Mouse (Mus musculus): ENCODE measurements around the gene Lmtk3. TPM values are rescaled to one million over a fixed set of nuclear protein-coding genes. Genes with fewer than 3 reads are reported as not detected.
A peak's percentile ranks its signal among the peaks of the same experiment; 100 is the strongest.

The Lmtk3 gene
- total and polyA plus RNA-seq, 3 experiments: 0.19 to 0.34 (median 0.30) TPM

DNA sequence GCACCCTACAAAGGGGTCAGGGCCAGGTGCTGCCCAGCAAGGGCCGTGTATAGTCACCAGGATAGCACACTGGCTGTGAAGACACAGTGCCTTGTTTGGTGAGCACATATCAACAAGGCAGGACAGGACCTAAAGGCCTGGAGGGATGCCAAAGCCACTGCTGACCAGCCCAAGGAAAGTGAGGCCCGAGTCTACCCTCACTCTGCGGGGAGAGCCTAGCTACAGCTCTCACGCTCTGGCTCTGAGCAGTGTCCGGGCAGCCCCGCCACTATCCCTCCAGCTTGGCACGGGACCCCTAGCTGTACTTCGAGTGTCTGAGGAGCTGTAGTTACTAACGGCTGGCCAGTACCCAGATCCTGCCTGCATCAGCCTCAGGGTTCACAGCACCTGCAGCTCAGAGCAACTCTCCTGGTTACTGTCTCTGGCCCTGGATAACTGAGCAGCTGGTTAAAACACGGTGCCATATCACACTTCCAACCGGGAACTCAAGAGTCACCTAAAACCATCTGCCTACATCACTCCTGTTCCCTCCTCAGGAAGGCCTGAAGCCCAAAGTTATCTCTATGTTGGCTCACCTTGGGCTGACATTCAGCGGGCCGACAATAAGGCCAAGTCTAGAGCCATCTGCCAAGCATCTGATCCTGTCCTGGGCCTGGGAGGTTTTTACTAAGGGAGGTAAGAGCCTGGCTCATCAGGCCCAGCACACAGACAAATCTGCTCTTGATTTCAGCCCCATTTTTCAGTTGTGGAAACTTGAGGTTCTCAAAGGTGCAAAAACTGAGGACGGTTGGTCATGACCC is 25.9 kb downstream of the Lmtk3 start:
- Histone ChIP-seq H3K79me2 (replicated peaks; ENCODE audit: control insufficient read depth, extremely low read depth, insufficient read depth, poor library complexity, severe bottlenecking) (peaks cover 13% of the 10 kb centered on the region), H3K9me3 (replicated peaks; ENCODE audit: low read length) (no peaks in the 10 kb centered on the region), H3K27ac (ENCODE audit: insufficient read depth, low read depth) (no peak overlapping the region), H3K4me2 (ENCODE audit: insufficient read depth, low read depth, poor library complexity, severe bottlenecking) (no peak overlapping the region), H3K4me3 (replicated peaks in 1 of 3; ENCODE audit: low read depth in 2 of 3, low read length in 2 of 3, poor library complexity in 1 of 3) (no peak overlapping the region), H3K4me1 (ENCODE audit: control insufficient read depth in 1 of 2, insufficient read depth in 2 of 2) (peaks cover 3 to 16% of the 10 kb centered on the region in 2 experiments; a peak in 3 of 4 replicates), H3K36me3 (replicated peaks in 1 of 2; ENCODE audit: control insufficient read depth in 1 of 2, insufficient read depth in 1 of 2, low read length in 1 of 2) (peaks cover 59 to 72% of the 10 kb centered on the region in 2 experiments), H3K27me3 (replicated peaks) (no peaks in the 10 kb centered on the region), H3K9ac (ENCODE audit: insufficient read depth, low read depth) (no peak overlapping the region)
- in situ Hi-C loops (cut with MboI; ENCODE audit: low pct_ligation_motif_present, low pct_unique_long_range_greater_than_20kb, low sequenced_read_pairs) (no loop called here), dilution Hi-C loops (cut with MboI; ENCODE audit: extremely low pct_ligation_motif_present, extremely low pct_unique_long_range_greater_than_20kb, low sequenced_read_pairs) (no loop called here)
- DNase-seq (ENCODE audit: extremely low read depth): no peak
- TF ChIP-seq SMC3 (IDR thresholded peaks at IDR 0.05; ENCODE audit: low read depth, low read length) (no peak), NELFE (IDR thresholded peaks at IDR 0.05; ENCODE audit: low read depth, low read length) (no peak), ZC3H11A (IDR thresholded peaks at IDR 0.05; ENCODE audit: low read depth, low read length) (no peak), MYC (IDR thresholded peaks at IDR 0.05; ENCODE audit: low read depth, low read length) (no peak), SIN3A (IDR thresholded peaks at IDR 0.05; ENCODE audit: low read length) (no peak), KAT2A (IDR thresholded peaks at IDR 0.05; ENCODE audit: insufficient replicate concordance, low read length) (no peak), TBP (conservative IDR thresholded peaks at IDR 0.05; ENCODE audit: low read depth, low read length) (no peak), CHD2 (IDR thresholded peaks at IDR 0.05; ENCODE audit: low read length) (no peak), RAD21 (IDR thresholded peaks at IDR 0.05; ENCODE audit: low read depth, low read length) (no peak)

DNA sequence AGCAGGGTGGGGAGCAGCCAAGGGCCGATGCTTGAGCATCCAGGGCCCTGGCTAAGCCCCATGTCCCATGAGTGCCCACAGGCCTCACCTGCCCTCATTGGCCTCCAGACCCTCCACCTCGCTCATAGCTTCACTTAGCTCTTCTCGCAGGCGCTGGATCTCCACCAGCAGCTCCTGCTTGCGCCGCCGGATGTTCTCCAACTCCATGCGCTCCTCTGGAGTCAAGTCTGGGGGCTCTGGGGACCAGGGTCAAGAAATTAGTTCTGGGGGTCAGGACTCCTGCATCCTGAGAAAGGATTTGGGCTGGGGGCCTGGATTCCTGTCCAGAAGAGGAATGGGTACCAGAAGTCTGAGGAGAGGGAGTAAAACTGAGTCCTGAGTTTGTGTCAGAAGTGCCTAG is 29.4 kb downstream of the Lmtk3 start:
- H3K27me3 ChIP-seq (replicated peaks): no peaks in the 10 kb centered on the region
- TF ChIP-seq CHD1 (IDR thresholded peaks at IDR 0.05; ENCODE audit: low read depth, low read length): no peak
- no peak for TF ChIP-seq E2F4 (IDR thresholded peaks at IDR 0.05; ENCODE audit: insufficient replicate concordance, low read depth, low read length)
- no peak for TF ChIP-seq NELFE (IDR thresholded peaks at IDR 0.05; ENCODE audit: low read depth, low read length)
- TF ChIP-seq ELF1 (IDR thresholded peaks at IDR 0.05; ENCODE audit: low read depth, low read length): no peak
- no peak for TF ChIP-seq TCF12 (IDR thresholded peaks at IDR 0.05; ENCODE audit: low read depth, low read length)
- TF ChIP-seq MYC (IDR thresholded peaks at IDR 0.05; ENCODE audit: low read depth, low read length): no peak
- no peak for TF ChIP-seq USF2 (conservative IDR thresholded peaks at IDR 0.05; ENCODE audit: low read depth, low read length)
- peaks cover 3 to 28% of the 10 kb centered on the region in 2 experiments; a peak in 3 of 4 replicates for H3K4me1 ChIP-seq (ENCODE audit: control insufficient read depth in 1 of 2, insufficient read depth in 2 of 2)
- peaks cover 13% of the 10 kb centered on the region for H3K79me2 ChIP-seq (replicated peaks; ENCODE audit: control insufficient read depth, extremely low read depth, insufficient read depth, poor library complexity, severe bottlenecking)
- H3K9ac ChIP-seq (ENCODE audit: insufficient read depth, low read depth): peak overlapping the region; percentile 100
- peak overlapping the region; percentile 54 for H3K4me2 ChIP-seq (ENCODE audit: insufficient read depth, low read depth, poor library complexity, severe bottlenecking)
- dilution Hi-C loops (cut with MboI; ENCODE audit: extremely low pct_ligation_motif_present, extremely low pct_unique_long_range_greater_than_20kb, low sequenced_read_pairs): no loop called here
- peaks cover 50 to 59% of the 10 kb centered on the region in 2 experiments for H3K36me3 ChIP-seq (replicated peaks in 1 of 2; ENCODE audit: control insufficient read depth in 1 of 2, insufficient read depth in 1 of 2, low read length in 1 of 2)
- in situ Hi-C loops (cut with MboI; ENCODE audit: low pct_ligation_motif_present, low pct_unique_long_range_greater_than_20kb, low sequenced_read_pairs): no loop called here
- no peak for DNase-seq (ENCODE audit: extremely low read depth)
- no peaks in the 10 kb centered on the region for H3K9me3 ChIP-seq (replicated peaks; ENCODE audit: low read length)
- peak overlapping the region in 2 of 3 experiments; percentile 74 to 82 for H3K4me3 ChIP-seq (replicated peaks in 1 of 3; ENCODE audit: low read depth in 2 of 3, low read length in 2 of 3, poor library complexity in 1 of 3)
- no peak overlapping the region for H3K27ac ChIP-seq (ENCODE audit: insufficient read depth, low read depth)
